Mouse (Mus musculus) testis, adult 2 months (tissue): ENCODE data around the gene Aff1. TPM values are rescaled to one million over a fixed set of nuclear protein-coding genes. Genes with fewer than 3 reads are reported as not detected.

Experiments used
- H3K27ac ChIP-seq: fragments of 200-500 bp; 2 replicates; pipeline ENCODE4 v1.5.1; 2012; ENCODE audit warnings: low read depth, low read length; ENCODE audit not compliant: control insufficient read depth, insufficient read depth
- H3K27me3 ChIP-seq: fragments of 200-500 bp; 2 replicates; pipeline ENCODE4 v1.6.1; 2012; ENCODE audit warnings: mild to moderate bottlenecking, low read length, moderate library complexity; ENCODE audit not compliant: control insufficient read depth, insufficient read depth
- H3K36me3 ChIP-seq: fragments of 200-500 bp; 2 replicates; pipeline ENCODE4 v1.6.1; 2012; ENCODE audit warnings: mild to moderate bottlenecking, low read length; ENCODE audit not compliant: control insufficient read depth, insufficient read depth
- H3K4me1 ChIP-seq: fragments of 200-500 bp; 2 replicates; pipeline ENCODE4 v1.6.1; 2012; ENCODE audit warnings: low read length; ENCODE audit not compliant: control insufficient read depth, insufficient read depth
- H3K4me3 ChIP-seq: fragments of 200-500 bp; 2 replicates; pipeline ENCODE4 v1.5.1; 2012; ENCODE audit warnings: low read depth, mild to moderate bottlenecking, low read length, moderate library complexity, mixed read lengths; ENCODE audit not compliant: control insufficient read depth
- CTCF ChIP-seq: fragments of 200-500 bp; IDR thresholded peaks from 2 replicates; pipeline ENCODE4 v1.5.1; 2012; ENCODE audit warnings: low read depth, mild to moderate bottlenecking, inconsistent platforms, low read length, moderate library complexity; ENCODE audit not compliant: control insufficient read depth, insufficient read depth, insufficient replicate concordance
- POLR2A ChIP-seq: fragments of 200-500 bp; IDR thresholded peaks from 2 replicates; pipeline ENCODE4 v1.6.1; 2012; ENCODE audit warnings: low read depth, mild to moderate bottlenecking, inconsistent platforms, low read length, moderate library complexity; ENCODE audit not compliant: control insufficient read depth
- polyA plus RNA-seq: library from polyadenylated mRNA; depleted of rRNA; stranded (reverse); fragments of >200 nt; gene quantifications from 2 replicates; pipeline ENCODE4 v1.2.3, GENCODE M21; 2012

The Aff1 gene
- polyA plus RNA-seq, 1 experiment = 1.3 TPM

DNA sequence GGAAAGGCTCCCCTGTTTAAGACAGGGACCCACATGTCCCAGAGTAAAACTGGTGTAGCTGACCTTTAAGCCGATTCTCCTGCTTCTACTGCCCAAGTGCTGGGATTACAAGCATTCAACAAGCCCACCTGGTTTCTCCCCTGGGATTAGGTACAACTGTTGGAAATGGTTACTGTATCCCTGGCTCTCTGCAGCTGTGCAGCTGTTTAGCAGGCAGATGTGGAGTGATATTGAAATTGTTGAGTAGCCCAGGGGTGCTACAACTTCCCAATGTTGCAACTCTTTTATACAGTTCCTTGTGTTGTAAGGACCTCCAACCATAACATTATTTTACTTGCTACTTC, 48.7 kb downstream of the Aff1 start:
- H3K27ac ChIP-seq = no peak overlapping the region
- H3K27me3 ChIP-seq = no peaks in the 10 kb centered on the region
- no peak for TF ChIP-seq POLR2A
- TF ChIP-seq CTCF = no peak
- no peak overlapping the region for H3K4me3 ChIP-seq
- peaks cover 2% of the 10 kb centered on the region for H3K4me1 ChIP-seq
- no peaks in the 10 kb centered on the region for H3K36me3 ChIP-seq

DNA sequence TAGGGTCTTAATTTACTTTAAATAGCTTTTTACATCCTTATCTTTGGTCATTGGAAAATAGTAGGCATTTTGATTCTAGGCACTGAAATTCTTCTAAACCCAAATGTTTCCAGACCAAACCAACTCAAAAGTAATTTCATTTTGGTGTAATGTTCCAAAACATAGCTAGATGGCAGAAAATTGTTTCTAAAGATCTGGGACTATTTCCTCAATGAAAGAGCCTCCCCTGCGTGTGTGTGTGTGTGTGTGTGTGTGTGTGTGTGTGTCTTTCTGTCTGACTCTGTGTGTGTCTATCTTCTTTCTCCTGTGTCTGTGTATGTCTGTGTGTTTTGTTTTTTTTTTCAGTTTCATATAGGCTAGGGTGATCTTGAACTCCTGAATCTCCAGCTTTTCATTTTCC, 49.3 kb downstream of the Aff1 start:
- Histone ChIP-seq H3K27me3 (no peaks in the 10 kb centered on the region), H3K27ac (no peak overlapping the region), H3K4me3 (no peak overlapping the region), H3K36me3 (no peaks in the 10 kb centered on the region), H3K4me1 (peaks cover 2% of the 10 kb centered on the region)
- TF ChIP-seq CTCF (no peak), POLR2A (no peak)

DNA sequence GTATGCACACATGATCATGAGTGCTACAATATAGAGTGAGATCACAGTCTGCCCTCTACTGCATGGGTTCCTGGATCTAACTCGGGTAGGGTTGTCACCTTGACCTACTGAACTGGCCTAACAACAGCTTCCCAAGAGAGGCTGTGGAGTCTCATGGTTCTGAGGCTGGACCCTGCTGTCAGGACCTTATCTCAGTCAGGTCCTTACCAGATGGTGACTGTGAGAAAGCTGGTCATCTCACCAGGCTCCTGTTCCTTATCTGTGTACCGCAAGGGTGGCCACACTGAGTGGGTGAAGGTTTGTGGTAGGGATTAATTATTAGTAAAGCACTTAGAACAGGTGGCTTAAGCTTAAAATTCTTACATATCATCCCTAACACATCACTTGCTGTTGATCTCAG, 49.8 kb downstream of the Aff1 start:
- no peak overlapping the region for H3K4me3 ChIP-seq
- peaks cover 2% of the 10 kb centered on the region for H3K4me1 ChIP-seq
- no peaks in the 10 kb centered on the region for H3K27me3 ChIP-seq
- no peak overlapping the region for H3K27ac ChIP-seq
- TF ChIP-seq CTCF (no peak), POLR2A (no peak)
- H3K36me3 ChIP-seq = no peaks in the 10 kb centered on the region

DNA sequence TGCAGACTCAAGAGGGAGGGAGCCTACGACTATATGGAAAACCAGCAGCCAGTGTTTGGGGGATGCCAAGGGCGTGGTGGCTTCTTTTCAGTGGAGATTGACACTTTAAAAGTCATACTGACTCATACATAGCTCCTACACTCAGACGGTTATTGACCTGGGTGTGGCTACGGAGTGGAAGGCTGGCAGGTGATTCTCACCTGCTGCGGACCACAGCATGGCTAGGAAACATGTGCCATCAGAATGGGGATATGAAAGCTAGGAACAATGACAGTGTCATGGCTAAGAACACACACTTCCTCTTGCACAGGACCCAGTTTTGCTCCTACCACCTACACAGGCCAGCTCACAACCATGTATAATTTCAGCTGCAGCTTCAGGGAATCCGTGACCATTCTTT, 52.4 kb downstream of the Aff1 start:
- no peak overlapping the region for H3K27ac ChIP-seq
- no peaks in the 10 kb centered on the region for H3K36me3 ChIP-seq
- no peak for TF ChIP-seq CTCF
- no peak for TF ChIP-seq POLR2A
- no peak overlapping the region for H3K4me3 ChIP-seq
- H3K4me1 ChIP-seq = no peaks in the 10 kb centered on the region
- H3K27me3 ChIP-seq = no peaks in the 10 kb centered on the region

DNA sequence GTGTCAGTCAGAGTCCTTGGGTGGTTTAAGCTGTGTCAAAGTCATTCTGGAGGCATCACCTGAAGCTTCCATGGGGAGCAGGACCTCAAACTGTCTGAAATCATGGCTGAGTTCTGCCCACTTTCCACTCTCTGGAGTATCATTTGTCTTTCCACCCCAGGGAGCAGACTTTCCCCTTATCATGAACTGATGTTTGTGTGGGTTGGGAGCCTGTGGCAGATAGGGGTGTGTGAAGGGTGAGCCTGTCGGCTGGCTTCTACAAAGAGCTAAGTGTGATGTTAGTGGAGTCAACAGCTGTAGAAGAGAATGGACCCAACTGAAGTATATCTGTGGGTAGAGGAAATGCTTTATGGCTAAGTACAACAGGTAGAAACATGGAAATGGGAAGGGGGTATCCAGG, 53.5 kb downstream of the Aff1 start:
- Histone ChIP-seq H3K4me1 (no peaks in the 10 kb centered on the region), H3K36me3 (no peaks in the 10 kb centered on the region), H3K27me3 (no peaks in the 10 kb centered on the region), H3K4me3 (no peak overlapping the region), H3K27ac (no peak overlapping the region)
- TF ChIP-seq POLR2A (no peak), CTCF (no peak)

DNA sequence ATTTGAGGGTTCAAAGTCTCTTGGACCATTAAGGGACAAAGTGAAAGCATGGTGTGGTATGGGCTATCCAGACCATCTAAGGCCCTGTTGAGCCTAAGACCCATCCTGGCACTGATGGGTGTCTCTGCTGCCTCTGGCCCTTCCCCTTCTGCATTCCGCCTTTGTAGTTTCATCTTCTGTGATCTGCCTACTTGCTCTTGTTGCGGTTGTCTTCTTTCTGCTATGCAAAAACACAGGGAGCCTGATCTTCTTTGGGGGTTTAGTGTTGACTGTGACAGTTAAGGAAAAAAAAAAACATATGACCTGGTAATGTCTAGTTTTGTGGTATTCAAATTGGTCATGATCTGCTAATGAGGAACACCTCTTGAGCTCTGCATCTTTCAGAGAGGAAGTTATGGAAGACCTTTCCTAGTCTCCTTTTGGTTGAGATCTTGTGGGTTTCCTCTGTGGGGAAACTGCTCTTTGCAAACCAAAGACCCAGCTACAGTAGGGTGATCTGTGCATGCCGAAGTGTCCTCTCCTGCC, 54.4 kb downstream of the Aff1 start:
- Histone ChIP-seq H3K27me3 (no peaks in the 10 kb centered on the region), H3K36me3 (no peaks in the 10 kb centered on the region), H3K4me1 (no peaks in the 10 kb centered on the region), H3K4me3 (no peak overlapping the region), H3K27ac (no peak overlapping the region)
- no peak for TF ChIP-seq CTCF
- TF ChIP-seq POLR2A = no peak

DNA sequence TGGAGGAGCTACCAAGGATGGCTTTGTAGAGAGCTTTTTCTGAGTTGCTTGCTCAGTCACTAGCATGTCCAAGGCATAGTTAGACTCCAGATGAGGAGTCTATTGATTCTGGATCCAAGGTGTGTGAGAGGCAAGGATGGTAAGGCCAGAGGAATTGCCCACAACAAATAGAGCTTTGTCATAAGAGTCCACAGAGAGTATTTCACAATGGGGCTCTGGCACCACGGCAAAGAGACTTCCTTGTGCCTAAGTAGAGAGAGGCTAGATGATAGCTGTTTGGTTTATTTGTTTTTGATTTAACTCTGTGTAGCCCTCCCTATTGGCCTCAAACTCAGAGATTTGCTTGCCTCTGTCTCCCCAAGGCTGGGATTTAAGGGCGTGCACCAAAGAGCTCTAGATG, 54.9 kb downstream of the Aff1 start:
- Histone ChIP-seq H3K27ac (no peak overlapping the region), H3K27me3 (no peaks in the 10 kb centered on the region), H3K36me3 (no peaks in the 10 kb centered on the region), H3K4me1 (no peaks in the 10 kb centered on the region), H3K4me3 (no peak overlapping the region)
- TF ChIP-seq POLR2A (no peak), CTCF (no peak)

DNA sequence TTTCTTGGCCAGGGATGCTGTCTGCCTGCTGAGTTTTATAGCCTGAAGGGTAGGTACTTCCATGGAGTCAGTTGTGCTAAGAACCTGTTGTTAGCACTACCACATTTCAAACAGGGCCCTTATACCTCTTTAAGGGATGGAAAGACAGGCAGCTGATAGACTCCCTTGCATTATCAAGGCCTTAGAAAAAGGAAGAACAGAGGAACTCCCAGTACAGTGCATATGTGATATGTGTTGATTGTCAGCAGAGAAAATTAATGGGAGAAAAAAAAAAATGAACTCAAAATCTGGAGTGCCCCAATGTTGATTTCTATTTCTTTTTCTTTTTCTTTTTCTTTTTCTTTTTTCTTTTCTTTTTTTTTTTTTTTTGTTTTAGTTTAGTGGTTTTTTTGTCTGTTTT, 56.2 kb downstream of the Aff1 start:
- Histone ChIP-seq H3K4me1 (peaks cover 3% of the 10 kb centered on the region; the same call in 1 of the 2 replicates), H3K36me3 (no peaks in the 10 kb centered on the region), H3K4me3 (no peak overlapping the region), H3K27ac (no peak overlapping the region), H3K27me3 (no peaks in the 10 kb centered on the region)
- TF ChIP-seq POLR2A = no peak
- no peak for TF ChIP-seq CTCF
